Mouse (Mus musculus): ENCODE measurements around the gene Prr30. TPM values are rescaled to one million over a fixed set of nuclear protein-coding genes. Genes with fewer than 3 reads are reported as not detected.
"Not testable (repeated sequence)": the region's sequence is repeated elsewhere in the genome, so short reads cannot be mapped to it uniquely, and the experiment has no call there.

Prr30 gene
- polyA plus RNA-seq (2012; rRNA removed): 0.20 TPM in 1 of 2 replicates, not detected in the other

DNA sequence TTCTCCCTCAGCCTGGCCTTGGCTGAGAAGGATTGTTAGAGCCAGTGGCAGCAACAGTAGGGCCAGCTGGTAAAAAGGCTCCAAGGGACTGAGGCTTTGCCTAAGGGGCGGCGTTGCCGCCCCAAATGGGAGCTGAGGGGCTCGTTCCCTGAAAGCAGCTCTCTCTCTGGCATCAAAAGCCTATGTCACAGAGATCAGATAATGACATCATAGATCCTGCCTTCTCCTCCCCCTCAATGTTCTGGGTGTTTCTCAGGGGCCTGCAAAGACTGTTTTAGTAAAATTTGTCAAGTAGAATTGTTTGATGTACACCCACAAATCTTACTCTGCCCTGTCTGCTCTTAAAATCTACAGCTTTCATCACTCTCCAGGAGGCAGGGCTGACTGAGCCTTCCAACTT lies at the start of gene Prr30:
Prr30 (minus strand) TSS at position 101 of the 400 bp plus-strand sequence.
- no peak for DNase-seq
- H3K27me3 ChIP-seq (ENCODE audit: control insufficient read depth, insufficient read depth, low read length): no peaks in the 10 kb centered on the region
- WGBS: 83% methylated on average over 4 of the region's 4 CpGs
- TF ChIP-seq POLR2A (IDR thresholded peaks at IDR 0.05; ENCODE audit: control insufficient read depth, extremely low read depth, insufficient read depth, low read length, poor library complexity) (no peak), CTCF (IDR thresholded peaks at IDR 0.05; ENCODE audit: borderline replicate concordance, control insufficient read depth, extremely low read depth, insufficient read depth, low read length, poor library complexity) (no peak)
- H3K4me3 ChIP-seq (ENCODE audit: control insufficient read depth, insufficient read depth, low read length): no peak within 1 kb of the TSS
- no peaks in the 10 kb centered on the region for H3K4me1 ChIP-seq (replicated peaks; ENCODE audit: control insufficient read depth, insufficient read depth, low read length)
- no peaks in the 10 kb centered on the region for H3K36me3 ChIP-seq (ENCODE audit: control insufficient read depth, insufficient read depth, low read length)
- no peak within 1 kb of the TSS for H3K27ac ChIP-seq (ENCODE audit: control insufficient read depth, insufficient read depth, low read length)

DNA sequence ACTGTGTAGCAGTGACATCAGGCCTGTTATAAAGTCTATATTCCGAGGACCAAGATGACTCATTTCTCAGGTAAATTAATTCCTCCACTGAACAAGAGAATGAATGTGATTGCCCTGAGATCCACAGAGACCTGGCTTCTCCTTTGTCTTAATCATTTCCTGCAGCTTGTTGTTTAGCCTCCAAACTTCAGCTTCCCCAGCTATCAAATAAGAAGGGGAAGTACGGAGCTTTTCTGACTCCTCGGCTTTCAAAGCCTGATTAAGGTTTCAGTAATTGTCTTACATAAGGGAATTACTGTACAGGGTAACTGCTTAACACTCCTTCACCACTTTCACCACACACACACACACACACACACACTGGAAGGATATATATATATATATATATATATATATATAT lies 46.7 kb upstream of the Prr30 start:
- no peaks in the 10 kb centered on the region for H3K36me3 ChIP-seq (ENCODE audit: control insufficient read depth, insufficient read depth, low read length)
- H3K27me3 ChIP-seq (ENCODE audit: control insufficient read depth, insufficient read depth, low read length): no peaks in the 10 kb centered on the region
- TF ChIP-seq CTCF (IDR thresholded peaks at IDR 0.05; ENCODE audit: borderline replicate concordance, control insufficient read depth, extremely low read depth, insufficient read depth, low read length, poor library complexity) (no peak), POLR2A (IDR thresholded peaks at IDR 0.05; ENCODE audit: control insufficient read depth, extremely low read depth, insufficient read depth, low read length, poor library complexity) (no peak)
- DNase-seq: no peak
- no peak overlapping the region for H3K27ac ChIP-seq (ENCODE audit: control insufficient read depth, insufficient read depth, low read length)
- no peaks in the 10 kb centered on the region for H3K4me1 ChIP-seq (replicated peaks; ENCODE audit: control insufficient read depth, insufficient read depth, low read length)
- H3K4me3 ChIP-seq (ENCODE audit: control insufficient read depth, insufficient read depth, low read length): no peak overlapping the region
- 16% methylated on average over 3 of the region's 3 CpGs for WGBS

DNA sequence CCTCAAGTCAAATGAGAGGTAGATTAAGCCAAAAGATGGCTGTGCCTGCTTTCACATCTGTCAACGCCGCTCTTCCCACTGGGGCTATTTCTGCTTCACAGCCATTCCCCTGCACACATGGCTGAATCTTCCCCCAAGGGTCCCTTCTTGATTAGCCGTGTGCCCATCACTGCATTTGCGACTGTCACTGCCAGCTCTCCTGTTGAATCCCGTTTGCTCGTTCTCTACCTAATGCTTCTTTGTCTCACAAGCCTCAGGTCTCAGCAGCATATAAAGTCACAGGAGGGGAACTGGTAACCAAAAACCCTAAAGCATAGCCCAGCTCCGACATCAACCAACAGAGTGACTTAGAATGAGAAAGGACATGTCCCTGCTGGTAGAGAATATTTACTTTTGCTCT lies 45.6 kb upstream of the Prr30 start:
- no peak overlapping the region for H3K27ac ChIP-seq (ENCODE audit: control insufficient read depth, insufficient read depth, low read length)
- no peaks in the 10 kb centered on the region for H3K4me1 ChIP-seq (replicated peaks; ENCODE audit: control insufficient read depth, insufficient read depth, low read length)
- DNase-seq: no peak
- TF ChIP-seq POLR2A (IDR thresholded peaks at IDR 0.05; ENCODE audit: control insufficient read depth, extremely low read depth, insufficient read depth, low read length, poor library complexity): no peak
- TF ChIP-seq CTCF (IDR thresholded peaks at IDR 0.05; ENCODE audit: borderline replicate concordance, control insufficient read depth, extremely low read depth, insufficient read depth, low read length, poor library complexity): no peak
- WGBS: 90% methylated on average over 7 of the region's 7 CpGs
- no peaks in the 10 kb centered on the region for H3K36me3 ChIP-seq (ENCODE audit: control insufficient read depth, insufficient read depth, low read length)
- H3K4me3 ChIP-seq (ENCODE audit: control insufficient read depth, insufficient read depth, low read length): no peak overlapping the region
- no peaks in the 10 kb centered on the region for H3K27me3 ChIP-seq (ENCODE audit: control insufficient read depth, insufficient read depth, low read length)

DNA sequence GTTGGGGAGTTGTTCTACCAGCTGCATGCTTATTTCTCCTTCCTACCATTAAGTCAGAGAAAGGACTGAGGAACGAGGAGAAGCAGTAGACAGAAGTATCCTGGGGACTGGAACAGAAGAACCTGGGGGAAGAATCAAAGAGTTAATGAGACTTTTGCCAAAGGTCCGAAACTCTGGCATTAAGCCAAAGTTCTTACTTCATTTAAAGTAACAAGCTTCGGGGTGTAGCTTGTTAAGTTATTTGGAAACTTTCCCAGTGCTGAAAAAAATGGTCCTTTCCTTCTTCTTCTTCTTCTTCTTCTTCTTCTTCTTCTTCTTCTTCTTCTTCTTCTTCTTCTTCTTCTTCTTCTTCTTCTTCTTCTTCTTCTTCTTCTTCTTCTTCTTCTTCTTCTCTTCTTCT lies 44.3 kb upstream of the Prr30 start:
- DNase-seq; H3K4me3 ChIP-seq (ENCODE audit: control insufficient read depth, insufficient read depth, low read length); H3K27me3 ChIP-seq (ENCODE audit: control insufficient read depth, insufficient read depth, low read length); H3K27ac ChIP-seq (ENCODE audit: control insufficient read depth, insufficient read depth, low read length); H3K36me3 ChIP-seq (ENCODE audit: control insufficient read depth, insufficient read depth, low read length); H3K4me1 ChIP-seq (replicated peaks; ENCODE audit: control insufficient read depth, insufficient read depth, low read length): not testable (repeated sequence)
- 60% methylated on average over 3 of the region's 3 CpGs for WGBS

DNA sequence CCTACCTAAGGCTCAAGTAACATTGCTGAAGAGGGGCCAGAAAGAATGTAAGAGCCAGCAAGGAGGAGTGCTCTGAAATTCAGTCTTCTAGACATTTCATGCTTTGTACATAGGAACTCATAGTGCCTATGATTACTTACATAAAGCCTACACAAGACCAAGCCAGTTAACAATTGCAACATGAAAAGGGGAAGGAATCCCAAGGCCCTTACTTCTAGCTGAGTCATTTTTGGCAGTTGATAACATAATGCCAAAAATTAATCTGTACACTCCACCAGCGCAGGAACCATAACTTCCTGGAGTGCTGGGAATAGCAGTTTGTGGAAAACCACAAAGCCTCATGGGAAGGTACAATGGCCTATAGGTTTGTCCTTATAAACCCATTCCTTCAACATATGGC lies 37.8 kb upstream of the Prr30 start:
- 48% methylated on average over 1 of the region's 1 CpGs for WGBS
- H3K27me3 ChIP-seq (ENCODE audit: control insufficient read depth, insufficient read depth, low read length): no peaks in the 10 kb centered on the region
- DNase-seq: no peak
- no peaks in the 10 kb centered on the region for H3K4me1 ChIP-seq (replicated peaks; ENCODE audit: control insufficient read depth, insufficient read depth, low read length)
- no peak for TF ChIP-seq POLR2A (IDR thresholded peaks at IDR 0.05; ENCODE audit: control insufficient read depth, extremely low read depth, insufficient read depth, low read length, poor library complexity)
- no peak for TF ChIP-seq CTCF (IDR thresholded peaks at IDR 0.05; ENCODE audit: borderline replicate concordance, control insufficient read depth, extremely low read depth, insufficient read depth, low read length, poor library complexity)
- no peak overlapping the region for H3K27ac ChIP-seq (ENCODE audit: control insufficient read depth, insufficient read depth, low read length)
- H3K36me3 ChIP-seq (ENCODE audit: control insufficient read depth, insufficient read depth, low read length): no peaks in the 10 kb centered on the region
- no peak overlapping the region for H3K4me3 ChIP-seq (ENCODE audit: control insufficient read depth, insufficient read depth, low read length)

DNA sequence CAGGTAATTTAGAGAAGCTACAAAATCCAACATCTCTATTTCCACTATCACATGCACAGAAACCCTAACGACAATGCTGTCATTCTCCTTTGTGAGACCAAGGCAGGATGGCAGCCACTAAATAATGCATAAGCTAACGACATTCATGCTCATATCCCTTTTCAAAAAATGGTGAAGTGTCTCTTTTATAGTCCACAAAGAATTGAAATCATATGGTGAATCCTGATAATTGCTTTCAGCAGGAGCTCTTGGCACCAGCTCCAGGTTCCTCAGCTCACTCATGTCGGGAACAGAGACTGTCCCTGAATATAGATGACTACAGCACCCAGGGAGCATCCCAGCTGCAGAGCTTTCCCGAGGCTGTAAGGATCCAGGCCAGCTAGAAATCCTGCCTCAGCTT lies 28.9 kb upstream of the Prr30 start:
- no peak overlapping the region for H3K27ac ChIP-seq (ENCODE audit: control insufficient read depth, insufficient read depth, low read length)
- TF ChIP-seq CTCF (IDR thresholded peaks at IDR 0.05; ENCODE audit: borderline replicate concordance, control insufficient read depth, extremely low read depth, insufficient read depth, low read length, poor library complexity): no peak
- TF ChIP-seq POLR2A (IDR thresholded peaks at IDR 0.05; ENCODE audit: control insufficient read depth, extremely low read depth, insufficient read depth, low read length, poor library complexity): no peak
- H3K27me3 ChIP-seq (ENCODE audit: control insufficient read depth, insufficient read depth, low read length): no peaks in the 10 kb centered on the region
- no peaks in the 10 kb centered on the region for H3K4me1 ChIP-seq (replicated peaks; ENCODE audit: control insufficient read depth, insufficient read depth, low read length)
- H3K4me3 ChIP-seq (ENCODE audit: control insufficient read depth, insufficient read depth, low read length): no peak overlapping the region
- no peak for DNase-seq
- 82% methylated on average over 4 of the region's 4 CpGs for WGBS
- no peaks in the 10 kb centered on the region for H3K36me3 ChIP-seq (ENCODE audit: control insufficient read depth, insufficient read depth, low read length)

DNA sequence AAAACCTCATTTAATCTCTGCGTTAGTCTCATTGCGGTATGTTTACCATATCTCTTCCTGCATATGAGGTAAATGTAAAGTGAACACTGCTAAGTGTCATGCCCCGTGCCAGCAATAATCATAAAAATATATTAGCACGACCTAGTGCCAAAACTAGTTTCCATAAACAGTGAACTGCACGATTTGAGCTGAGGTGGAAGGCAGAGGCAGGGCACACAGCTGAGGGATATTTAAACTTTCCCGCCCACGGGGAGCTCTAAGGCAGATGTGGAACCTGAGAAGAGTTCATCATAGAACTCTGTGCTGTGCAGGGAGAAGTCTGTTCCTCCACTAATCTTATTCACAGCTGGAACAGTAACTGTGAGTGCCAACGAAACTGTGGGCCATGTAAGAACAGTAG lies 22.2 kb upstream of the Prr30 start:
- Histone ChIP-seq H3K4me1 (replicated peaks; ENCODE audit: control insufficient read depth, insufficient read depth, low read length) (no peaks in the 10 kb centered on the region), H3K4me3 (ENCODE audit: control insufficient read depth, insufficient read depth, low read length) (no peak overlapping the region), H3K27me3 (ENCODE audit: control insufficient read depth, insufficient read depth, low read length) (no peaks in the 10 kb centered on the region), H3K27ac (ENCODE audit: control insufficient read depth, insufficient read depth, low read length) (no peak overlapping the region), H3K36me3 (ENCODE audit: control insufficient read depth, insufficient read depth, low read length) (no peaks in the 10 kb centered on the region)
- TF ChIP-seq CTCF (IDR thresholded peaks at IDR 0.05; ENCODE audit: borderline replicate concordance, control insufficient read depth, extremely low read depth, insufficient read depth, low read length, poor library complexity): no peak
- no peak for TF ChIP-seq POLR2A (IDR thresholded peaks at IDR 0.05; ENCODE audit: control insufficient read depth, extremely low read depth, insufficient read depth, low read length, poor library complexity)
- 90% methylated on average over 8 of the region's 8 CpGs for WGBS
- DNase-seq: no peak

All from thymus, adult 2 months (tissue).